Mouse (Mus musculus) kidney, adult 2 months (tissue): ENCODE results near the gene Elavl1.

Experiments
- CTCF ChIP-seq: fragments of 200-500 bp; conservative IDR thresholded peaks from 2 replicates; pipeline ENCODE4 v1.5.1; 2011; ENCODE audit warnings: low read depth, mild to moderate bottlenecking, control low read depth, low read length, moderate library complexity, mixed read lengths; ENCODE audit not compliant: insufficient read depth, insufficient read length
- POLR2A ChIP-seq: fragments of 200-500 bp; IDR thresholded peaks from one replicate; pipeline ENCODE4 v1.6.1; 2011; ENCODE audit warnings: low read depth, low read length, control low read depth

DNA sequence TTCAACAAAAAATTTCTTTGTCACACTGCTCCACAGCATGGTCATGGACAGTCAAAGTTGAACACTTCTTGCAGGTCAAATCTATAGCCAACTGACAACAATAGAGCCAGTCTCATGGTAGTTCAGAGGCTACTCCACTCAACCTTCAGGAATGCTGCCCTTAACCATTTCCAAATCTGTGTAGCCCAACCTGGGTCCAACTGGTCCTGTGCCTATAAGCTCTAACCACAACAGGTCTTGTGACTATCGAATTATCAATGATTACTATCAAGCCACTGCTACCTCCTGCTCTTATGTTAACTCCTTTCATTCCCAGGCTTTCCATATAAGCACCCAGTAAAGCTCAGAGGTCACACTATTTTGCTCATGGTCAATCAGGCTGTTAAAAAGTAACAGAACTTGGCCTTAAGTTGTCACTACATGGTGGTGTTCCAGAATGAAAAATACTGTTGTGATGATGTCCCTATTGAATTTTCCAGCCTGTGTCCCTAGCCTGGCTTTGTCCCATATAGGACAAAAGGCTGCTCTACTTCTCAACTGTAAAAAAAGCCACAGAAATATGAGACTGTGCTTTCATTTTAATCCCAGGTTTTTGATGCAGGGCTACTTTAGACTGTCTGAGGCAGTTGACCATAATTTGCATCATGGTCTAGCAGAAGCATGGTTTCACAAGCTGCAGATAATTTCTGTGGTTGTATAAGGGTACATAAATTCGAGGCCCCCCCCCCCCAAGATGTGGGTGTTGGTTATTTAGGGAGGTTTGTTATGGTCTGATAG lies 6.2 kb downstream of the Elavl1 start:
- no peak for TF ChIP-seq CTCF
- no peak for TF ChIP-seq POLR2A
